Mouse (Mus musculus): ENCODE measurements around the gene Eif3g.

GRCm38 (mm10) chr9:20897736-20898510 is 500 bp downstream of the Eif3g start:
- TF ChIP-seq EP300 (IDR thresholded peaks at IDR 0.05; ENCODE audit: insufficient read depth, low read depth, low read length) (no peak), POLR2A (IDR thresholded peaks at IDR 0.05; ENCODE audit: insufficient read depth, low read length) (no peak), CTCF (IDR thresholded peaks at IDR 0.05; ENCODE audit: low read depth, low read length) (no peak)
